Mouse (Mus musculus): ENCODE measurements around the gene Camk2n2.

The Camk2n2 gene

DNA sequence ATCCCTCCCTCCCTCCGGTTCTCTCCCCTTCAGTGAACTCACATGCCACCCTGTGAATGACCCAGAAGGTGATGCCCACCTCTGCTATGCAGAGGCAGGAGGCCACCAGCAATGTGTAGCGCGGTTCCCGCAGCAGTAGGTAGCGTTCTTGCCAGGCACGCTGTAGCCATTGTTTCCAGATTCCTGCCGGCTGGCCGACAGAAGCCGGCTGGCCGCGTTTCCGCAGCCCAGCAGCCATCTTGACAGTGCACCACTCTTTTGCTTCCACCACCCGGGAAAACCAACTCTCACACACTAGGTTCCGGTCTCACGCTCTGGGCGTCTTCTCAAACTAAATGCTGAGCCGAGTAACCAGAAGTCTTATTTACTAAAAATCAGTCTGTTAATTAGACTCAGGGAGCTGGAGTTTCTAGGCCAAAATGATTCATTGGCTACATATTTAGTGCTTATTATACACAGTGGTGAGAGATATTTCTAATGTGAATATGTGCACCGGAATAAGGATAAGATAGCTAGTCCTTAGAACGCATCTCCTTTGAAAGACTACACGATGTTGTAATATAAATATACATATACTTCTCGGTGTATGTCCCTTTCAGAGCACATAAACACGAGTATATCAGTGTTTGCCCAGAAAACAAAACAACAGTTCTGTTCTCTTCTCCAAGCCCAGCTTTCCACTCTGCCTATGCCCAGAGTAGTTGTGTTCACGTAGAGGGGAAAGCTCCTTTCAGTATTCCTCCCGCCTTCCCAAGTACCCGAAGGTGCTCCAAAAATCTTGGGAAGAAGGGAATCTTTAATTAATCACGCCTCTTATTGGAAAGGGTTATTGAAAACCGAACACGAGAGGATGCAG lies 10.4 kb downstream of the Camk2n2 start:
- DNase-seq (ENCODE audit: low spot score): peak; percentile 67

DNA sequence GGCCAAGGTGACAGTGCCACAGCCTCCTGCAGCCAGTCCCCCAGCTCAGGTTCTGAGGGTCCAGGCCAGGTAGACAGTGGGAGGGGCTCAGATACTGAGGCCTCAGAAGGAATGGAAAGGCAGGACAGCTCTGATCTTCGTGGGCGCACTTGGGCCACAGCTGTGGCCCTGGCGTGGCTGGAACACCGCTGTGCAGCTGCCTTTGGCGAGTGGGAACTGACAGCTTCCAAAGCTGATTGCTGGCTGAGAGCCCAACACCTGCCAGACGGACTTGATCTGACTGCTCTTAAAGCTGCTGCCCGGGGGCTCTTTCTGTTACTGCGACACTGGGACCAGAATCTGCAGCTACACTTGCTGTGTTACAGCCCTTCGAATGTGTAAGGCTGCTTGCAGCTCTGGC lies 16.4 kb downstream of the Camk2n2 start:
- DNase-seq (ENCODE audit: low spot score): no peak

DNA sequence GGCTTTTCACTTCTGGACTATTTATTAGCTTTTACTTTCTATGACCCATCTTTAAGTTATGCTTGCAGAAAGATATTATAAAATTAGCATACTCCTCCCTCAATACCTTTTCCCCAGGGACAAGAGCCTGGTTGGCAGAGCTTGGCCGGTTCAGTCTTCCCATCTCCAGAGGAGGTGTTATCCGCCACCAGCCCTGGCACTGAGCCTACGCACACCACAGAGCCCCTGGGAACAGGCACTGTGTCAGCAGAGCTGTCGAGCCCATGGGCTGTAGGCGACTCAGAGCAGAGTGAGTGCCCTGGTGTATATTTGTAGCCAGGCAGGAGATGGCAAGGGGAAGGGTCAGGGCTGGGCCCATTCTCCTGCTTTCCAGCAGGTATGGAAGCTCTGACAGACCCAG lies 20.6 kb downstream of the Camk2n2 start:
- DNase-seq (ENCODE audit: low spot score): no peak

DNA sequence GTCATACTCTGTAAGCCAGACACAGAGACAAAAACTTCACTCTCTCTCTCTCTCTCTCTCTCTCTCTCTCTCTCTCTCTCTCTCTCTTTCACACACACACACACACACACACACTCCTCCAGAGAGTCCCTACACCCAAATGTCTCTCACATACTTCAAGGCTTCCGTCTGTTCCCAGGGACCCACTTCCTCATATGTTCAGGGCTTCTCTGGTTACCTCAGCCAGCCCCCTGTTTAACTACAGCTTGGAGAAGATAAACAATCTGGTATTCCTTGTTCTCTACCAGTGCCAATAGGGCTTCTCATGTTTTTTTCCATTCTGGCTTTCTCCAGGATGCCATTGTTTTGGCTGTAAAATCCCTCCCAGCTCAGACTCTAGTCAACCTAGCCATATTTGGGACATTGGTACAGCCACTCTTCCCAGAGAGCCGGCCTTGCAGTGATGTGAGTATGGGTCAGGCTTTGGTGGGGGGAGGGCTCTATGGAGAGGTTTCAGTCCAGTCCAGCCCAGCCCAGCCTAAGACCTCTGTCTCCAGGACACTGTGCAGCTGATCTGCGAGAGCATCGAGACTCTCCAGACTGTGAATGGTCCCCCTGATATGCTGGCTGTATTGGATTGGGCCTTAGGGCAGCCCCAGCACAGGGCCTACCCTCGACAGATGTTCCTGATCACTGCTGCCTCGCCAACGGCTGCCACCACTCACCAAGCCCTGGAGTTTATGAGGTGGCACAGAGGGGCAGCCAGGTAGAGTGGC lies 24.2 kb downstream of the Camk2n2 start:
- no peak for DNase-seq (ENCODE audit: low spot score)

DNA sequence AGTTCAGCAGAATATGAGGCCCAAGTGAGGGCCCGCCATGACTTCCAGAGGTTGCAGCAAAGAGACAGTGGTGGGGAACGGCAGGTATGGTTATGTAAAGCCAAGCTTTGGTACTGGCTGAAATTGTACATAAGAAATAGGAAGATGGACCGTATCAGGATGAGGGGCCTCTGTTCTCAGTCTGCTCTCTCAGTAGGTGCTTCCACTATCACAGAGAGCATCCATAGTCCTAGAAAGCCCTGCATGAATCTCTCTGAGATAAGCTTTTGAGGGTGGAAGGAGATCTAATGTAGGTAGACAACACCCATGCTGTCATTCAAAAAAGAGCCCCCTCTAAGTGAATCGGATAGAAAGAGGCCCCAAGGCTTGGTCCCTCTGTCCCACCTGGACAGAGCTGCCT lies 25.4 kb downstream of the Camk2n2 start:
- no peak for DNase-seq (ENCODE audit: low spot score)

DNA sequence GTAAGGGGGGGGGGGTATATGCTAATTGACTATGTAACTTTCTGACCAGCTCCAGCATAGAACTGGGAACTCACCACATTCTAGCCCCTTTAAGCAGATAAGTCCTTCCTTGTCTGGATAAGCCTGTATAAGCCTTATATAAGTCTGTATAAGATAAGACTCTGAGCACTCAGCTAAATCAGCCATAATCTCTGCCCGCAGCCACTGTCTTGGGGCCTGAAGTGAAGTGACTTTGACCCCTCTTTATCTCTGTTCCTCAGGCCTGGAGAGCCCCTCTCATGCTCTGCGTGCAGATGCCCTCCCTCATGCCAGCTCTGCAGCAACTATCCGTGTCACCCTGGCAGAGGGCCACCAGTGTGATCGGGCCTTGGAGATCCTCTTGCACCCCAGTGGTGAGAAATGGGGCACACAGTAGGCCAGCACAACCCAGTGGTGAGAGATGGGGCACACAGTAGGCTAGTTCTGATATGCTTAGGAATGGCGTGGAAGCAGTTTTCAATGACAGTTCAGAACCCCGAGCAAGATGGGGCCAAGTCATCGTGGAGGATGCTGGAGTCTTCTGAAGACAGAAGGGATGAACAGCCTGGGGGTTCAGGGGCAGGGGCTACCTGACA lies 25.9 kb downstream of the Camk2n2 start:
- DNase-seq (ENCODE audit: low spot score): no peak

DNA sequence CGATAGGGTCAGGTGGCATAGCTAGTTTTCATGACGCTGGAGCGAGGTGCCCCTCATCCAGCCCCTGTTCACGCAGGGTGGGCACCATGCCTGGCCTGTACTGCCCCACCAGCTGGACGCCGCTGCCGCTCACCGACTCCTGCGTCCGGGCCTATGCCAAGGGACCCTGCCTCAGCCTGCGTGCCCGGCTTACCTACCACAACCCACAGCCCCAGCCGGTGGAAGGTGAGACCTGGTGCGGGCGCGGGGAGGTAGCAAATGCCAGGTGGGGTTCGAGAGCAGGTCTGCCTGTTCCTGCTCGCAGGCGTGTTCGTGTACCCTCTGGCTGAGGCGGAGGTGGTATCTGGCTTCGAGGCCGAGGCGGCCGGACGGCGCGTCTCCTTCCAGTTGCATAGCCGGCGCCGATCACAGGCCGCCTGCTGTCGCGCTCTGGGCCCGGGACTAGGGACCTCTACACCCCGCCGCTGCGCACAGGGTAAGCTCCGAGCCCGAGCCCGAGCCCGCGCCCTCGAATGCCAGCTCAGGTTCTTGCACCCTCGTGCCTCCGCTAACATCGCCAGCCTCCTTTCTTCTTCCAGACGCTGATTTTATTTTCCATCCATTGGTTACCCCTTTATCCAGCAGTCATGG lies 29.9 kb downstream of the Camk2n2 start:
- no peak for DNase-seq (ENCODE audit: low spot score)

DNA sequence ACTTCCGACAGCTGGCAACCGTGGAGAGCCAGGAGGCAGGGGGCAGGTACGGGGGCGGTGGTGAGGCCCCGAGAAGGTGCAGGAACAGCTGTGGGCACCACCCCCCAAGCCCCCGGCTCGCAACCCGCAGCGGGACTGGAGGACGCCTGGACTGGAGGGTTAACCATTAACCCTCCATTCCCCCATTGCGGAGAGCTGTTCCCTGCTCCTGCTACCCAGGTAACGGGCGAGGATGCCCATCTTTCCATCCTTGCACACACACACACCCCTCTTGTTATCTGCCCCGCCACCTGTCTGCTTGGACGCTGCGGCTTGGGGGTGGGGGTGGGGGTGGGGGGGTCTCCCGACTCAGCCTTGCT lies 30.4 kb downstream of the Camk2n2 start:
- no peak for DNase-seq (ENCODE audit: low spot score)

DNA sequence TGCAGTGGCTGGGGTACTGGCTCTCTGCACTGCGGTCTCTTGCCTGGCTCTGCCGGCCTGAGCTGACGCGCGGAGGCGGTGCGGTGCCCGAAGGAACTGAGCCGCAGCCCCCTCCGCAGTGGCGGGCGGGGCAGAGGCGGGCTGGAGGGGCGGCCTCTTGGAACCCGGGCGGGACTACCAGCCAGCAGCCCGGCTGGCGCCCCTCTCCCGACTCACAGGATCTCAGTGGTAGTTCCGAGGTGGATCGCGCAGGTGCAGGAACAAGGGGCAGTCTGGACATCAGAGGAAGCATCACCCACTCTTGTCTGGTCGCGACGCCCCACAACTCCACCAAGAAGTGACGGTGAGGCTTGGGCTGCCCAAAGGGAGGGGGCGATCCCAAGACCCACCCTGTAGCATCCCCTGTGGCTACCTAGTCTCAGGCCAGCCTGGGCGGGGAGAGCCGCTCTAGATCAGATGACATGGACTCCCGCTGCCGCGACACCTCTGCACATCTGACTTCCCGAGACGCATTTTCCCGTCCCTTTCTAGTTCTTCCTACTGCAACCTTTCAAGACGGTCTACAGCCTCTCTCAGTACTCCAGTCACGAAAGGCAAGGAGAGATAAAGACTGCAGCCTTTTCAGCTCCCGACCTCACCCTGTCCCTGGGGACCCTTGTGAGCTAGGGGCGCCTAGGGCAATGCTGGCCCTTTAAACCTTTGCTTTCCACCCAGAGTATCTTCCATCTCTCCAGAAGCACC lies 31.0 kb downstream of the Camk2n2 start:
- peak; percentile 19 for DNase-seq (ENCODE audit: low spot score)

DNA sequence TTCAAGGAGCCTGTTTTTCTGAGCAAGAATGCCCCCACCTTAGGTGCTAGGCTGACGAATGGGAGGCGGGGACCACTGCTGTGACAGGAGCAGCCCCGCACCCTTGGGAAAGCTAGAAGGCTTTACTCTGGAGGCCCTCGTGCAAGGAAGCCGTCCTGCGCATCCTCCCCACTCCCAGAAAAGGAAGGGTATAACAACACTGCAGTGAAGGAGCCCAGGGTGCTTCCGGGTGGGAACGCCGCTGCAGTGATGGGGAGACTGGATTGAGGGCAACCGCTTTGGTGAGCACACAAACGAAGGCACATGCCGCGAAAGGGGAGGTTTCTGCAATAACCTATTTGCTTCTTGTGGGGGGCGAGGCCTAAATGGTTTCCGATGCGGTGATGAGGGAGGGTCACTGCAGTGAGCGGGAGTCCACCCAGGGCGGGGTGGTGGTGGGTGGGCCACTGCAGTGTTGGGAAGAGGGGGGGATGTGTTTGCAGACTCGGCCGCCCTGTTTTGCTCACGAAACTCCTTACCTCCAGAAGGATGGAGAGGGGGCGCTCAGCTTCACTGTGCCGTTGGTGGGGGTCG lies 31.6 kb downstream of the Camk2n2 start, which contains the start of gene Vwa5b2:
Vwa5b2 (plus strand) TSS at position 106 of the 573 bp plus-strand sequence.
- no peak for DNase-seq (ENCODE audit: low spot score)
